Mouse (Mus musculus) naive thymus-derived CD4-positive, alpha-beta T cell, adult 5 months (primary cell): ENCODE results near the gene Hdac5. TPM values are rescaled to one million over a fixed set of nuclear protein-coding genes. Genes with fewer than 3 reads are reported as not detected.

ENCODE experiments used
- polyA plus RNA-seq: library from polyadenylated mRNA; unstranded; fragments of 100-300 nt; shearing (Covaris generic); gene quantifications from one replicate; pipeline ENCODE4 v1.2.1, GENCODE M21; 2017

Hdac5 gene
- polyA plus RNA-seq, result 77.9 TPM

GRCm38 (mm10) chr11:102230006-102230741, at the start of gene Hdac5:
Gene Hdac5 (minus strand): TSS chr11:102230166.

DNA sequence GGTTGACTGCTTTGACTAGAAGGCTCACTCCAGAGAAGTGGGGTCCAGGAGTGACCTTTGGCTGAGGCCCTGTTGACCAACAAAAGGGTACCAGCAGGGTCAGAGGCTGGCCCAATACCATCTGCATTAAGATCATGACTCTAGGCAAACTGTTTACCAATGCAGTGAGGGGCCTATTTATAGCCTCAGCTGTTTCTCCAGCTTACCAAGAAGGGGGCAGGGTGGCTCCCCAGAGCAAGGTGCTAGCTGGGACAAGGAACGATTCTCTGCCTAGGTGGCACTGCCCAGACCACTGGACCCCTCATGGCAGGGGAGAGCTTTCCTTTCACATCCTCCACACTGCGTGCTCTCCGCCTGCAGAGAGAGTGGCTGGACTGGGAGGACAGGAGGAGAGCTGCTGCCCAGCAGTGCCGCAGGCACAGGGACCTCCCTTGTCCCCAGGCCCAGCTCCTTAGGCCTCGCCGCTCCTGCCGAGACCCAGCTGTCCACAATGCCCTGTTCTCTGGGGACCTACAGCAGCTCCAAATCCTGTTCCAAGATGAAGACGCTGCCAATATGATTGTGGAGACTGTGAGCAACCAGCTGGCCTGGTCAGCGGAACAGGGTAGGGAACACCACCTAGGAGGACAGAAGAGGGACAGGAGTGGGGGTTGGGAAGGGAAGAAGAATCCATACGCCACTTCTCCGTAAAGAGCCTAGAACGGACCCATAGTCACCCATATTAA, 38.7 kb upstream of the Hdac5 start, which contains the start of gene Asb16:
TSS of gene Asb16 (plus strand) at position 224 of the 725 bp plus-strand sequence.

GRCm38 (mm10) chr11:102248630-102249230, 18.8 kb upstream of the Hdac5 start, which contains the start of gene BC030867:
Gene BC030867 (plus strand): TSS chr11:102248882.

DNA sequence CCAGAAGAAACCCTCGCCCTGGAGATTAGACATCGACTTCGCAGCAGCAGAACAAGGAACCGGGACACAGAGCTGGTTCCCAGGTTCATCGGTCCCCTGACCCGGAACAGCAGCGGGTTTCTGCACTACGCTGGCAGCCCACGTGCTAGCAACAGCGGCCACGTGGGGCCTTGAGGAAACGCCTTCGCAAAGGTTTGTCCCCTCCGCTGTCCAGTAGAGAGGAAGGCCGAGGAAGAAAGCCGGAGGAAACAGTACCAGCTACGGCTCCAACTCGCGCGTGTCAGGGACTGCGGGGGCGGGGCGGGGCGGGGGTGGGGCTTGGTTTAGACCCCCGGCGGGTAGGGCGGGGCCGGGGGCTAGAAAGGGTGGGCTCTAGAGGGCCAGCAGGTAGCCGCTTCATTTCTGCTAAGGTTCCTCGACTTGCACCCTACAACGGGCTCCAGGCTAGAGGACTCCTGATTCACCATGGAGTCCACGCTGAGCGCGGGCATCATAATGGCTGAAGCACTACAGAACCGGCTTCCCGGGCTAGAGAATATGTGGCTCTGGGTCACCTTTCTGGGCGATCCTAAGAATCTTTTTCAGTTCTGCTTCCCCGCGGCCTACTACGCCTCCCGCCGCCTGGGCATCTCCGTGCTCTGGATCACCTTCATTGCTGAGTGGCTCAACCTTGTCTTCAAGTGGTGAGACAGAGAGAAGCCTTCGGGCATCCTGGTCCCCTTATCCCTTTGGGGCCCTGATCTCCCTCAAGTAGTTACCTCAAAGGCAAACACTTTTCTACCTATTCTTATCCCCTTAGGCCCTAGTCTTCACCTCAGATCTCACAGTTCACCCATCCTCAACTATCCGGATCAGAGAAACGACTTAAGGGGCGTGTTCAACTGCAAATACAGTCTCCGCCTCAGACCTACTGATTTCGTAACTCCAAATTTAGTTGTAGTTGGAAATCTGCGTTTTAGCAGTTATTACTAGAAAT, 40.2 kb downstream of the Hdac5 start, which contains the start of gene G6pc3:
TSS of gene G6pc3 (plus strand) at position 160 of the 976 bp plus-strand sequence.

DNA sequence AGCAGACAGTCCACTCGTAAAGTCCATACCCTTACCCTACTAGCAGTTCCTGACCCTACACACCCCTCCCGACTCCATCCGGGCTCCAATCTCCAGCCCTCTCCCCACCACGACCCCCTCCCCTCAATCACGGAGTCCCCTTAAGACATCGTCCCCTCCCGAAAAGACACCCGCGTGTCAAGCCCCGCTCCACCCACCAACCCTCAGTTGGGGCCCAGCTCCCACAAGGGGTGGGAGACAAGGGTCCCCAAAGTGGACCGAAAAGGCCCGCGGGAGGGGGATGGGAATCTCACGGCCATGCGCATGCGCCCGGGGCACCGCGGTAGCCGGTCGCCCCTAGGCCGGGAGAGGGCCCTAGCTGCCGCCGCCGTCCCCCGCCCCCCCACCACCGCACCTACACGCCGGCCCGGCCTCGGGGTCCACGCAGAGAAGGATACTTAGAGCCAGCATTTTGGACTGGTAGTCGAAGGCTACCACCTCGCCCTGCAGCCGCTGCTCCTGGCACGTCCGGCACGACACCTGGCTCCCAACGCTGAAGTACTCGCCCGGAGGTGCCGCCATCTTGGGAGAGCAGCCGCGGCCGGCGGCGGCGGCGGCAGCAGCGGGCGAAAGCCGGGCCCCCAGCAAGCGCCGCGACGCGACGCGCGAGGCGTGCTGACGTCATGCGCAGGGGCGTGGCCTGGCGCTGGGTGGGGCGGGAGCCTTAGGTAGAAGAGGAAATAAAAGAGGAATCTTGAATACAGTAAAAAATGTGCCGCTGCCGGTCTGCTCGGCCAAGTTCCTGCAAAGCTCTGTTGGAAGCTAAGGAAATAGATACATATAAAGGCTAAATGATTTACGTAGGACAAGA, 45.1 kb downstream of the Hdac5 start, which contains the start of gene Lsm12:
TSS of gene Lsm12 (minus strand) at position 651 of the 850 bp plus-strand sequence.

DNA sequence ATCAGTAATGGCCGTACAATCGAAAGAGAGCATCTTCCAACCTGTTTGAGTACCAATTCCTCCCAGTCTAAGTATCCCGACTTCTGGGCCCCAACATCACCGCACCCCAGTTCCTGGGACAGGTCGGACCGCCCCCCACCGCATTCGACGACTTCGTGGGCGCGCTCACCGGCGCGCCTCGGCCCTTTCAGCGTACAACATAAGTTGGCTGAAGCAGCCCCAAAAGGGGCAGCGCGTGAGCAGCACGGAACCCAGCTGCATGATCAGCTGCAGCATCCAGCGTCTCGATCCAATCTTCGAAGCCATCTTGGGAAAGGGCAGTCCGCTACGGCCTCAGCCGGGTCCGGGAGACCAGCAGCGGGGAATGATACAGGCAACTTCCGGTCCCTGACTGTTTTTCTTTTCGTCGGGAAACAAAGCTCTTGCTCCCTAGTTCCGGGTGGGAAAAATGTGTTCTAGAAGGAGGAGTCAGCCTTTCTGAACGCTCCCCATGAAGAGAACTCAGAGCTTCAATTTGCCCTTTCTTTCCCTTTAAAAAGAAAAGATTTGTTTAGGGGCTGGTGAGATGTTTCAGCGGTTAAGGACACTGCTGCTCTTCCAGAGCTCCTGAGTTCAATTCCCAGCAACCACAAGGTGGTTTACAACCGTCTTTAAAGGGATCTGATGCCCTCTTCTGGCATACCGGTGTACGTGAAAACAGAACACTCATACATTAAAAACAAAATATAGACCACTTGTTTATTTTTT, 73.8 kb downstream of the Hdac5 start, which contains the start of gene Tmem101:
TSS of gene Tmem101 (minus strand) at position 366 of the 747 bp plus-strand sequence.

DNA sequence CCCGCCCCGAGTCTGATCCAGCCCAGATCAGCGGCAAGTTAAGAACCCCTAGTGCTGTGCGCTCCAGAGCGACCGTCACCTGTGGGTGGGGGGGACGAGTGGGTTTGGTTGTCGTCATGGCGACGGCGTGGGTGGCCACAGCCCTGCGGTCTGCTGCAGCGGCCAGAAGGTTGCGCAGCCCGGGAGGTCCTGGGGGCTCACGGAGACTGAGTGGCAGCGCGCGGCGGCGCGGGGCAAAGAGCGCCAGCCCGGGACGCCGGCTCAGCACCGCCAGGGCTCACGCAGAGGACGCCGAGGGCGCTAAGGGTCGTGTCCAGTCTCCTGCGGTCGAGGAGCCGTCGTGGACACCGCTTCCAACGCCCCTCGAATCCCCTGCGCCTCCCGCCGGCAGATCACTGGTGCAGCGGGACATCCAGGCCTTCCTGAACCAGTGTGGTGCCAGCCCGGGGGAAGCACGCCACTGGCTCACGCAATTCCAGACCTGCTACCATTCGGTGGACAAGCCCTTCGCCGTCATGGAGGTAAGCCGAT, 84.4 kb downstream of the Hdac5 start, which contains the start of gene Nags:
TSS of gene Nags (plus strand) at position 43 of the 531 bp plus-strand sequence.

Other genes starting within 250 kb of the Hdac5 start
- not detected for gene Cfap97d1, start 245.9 kb downstream of the Hdac5 start, polyA plus RNA-seq
- not detected for gene Dusp3, start 243.2 kb downstream of the Hdac5 start, polyA plus RNA-seq
- 0.12 TPM for gene Mpp3, start 201.7 kb downstream of the Hdac5 start, polyA plus RNA-seq
- not detected for gene Cd300lg, start 188.7 kb downstream of the Hdac5 start, polyA plus RNA-seq
- 0.80 TPM for gene Mpp2, start 141.7 kb downstream of the Hdac5 start, polyA plus RNA-seq
- not detected for gene Ppy, start 128.8 kb downstream of the Hdac5 start, polyA plus RNA-seq
- gene Pyy, start 122.3 kb downstream of the Hdac5 start, polyA plus RNA-seq, result not detected
- not detected for gene Nags, start 84.7 kb downstream of the Hdac5 start, polyA plus RNA-seq
- 3.7 TPM for gene Tmem101, start 73.8 kb downstream of the Hdac5 start, polyA plus RNA-seq
- gene Lsm12, start 44.9 kb downstream of the Hdac5 start, polyA plus RNA-seq, result 106 TPM
- 28.8 TPM for gene G6pc3, start 40.5 kb downstream of the Hdac5 start, polyA plus RNA-seq
- not detected for gene BC030867, start 18.7 kb upstream of the Hdac5 start, polyA plus RNA-seq
- gene Asb16, start 38.6 kb upstream of the Hdac5 start, polyA plus RNA-seq, result not detected
- gene Tmub2, start 54.8 kb upstream of the Hdac5 start, polyA plus RNA-seq, result 48.9 TPM
- 21.2 TPM for gene Atxn7l3, start 66.5 kb upstream of the Hdac5 start, polyA plus RNA-seq
- 118 TPM for gene Ubtf, start 89.6 kb upstream of the Hdac5 start, polyA plus RNA-seq
- not detected for gene Slc4a1, start 136.0 kb upstream of the Hdac5 start, polyA plus RNA-seq
- gene Rundc3a, start 163.2 kb upstream of the Hdac5 start, polyA plus RNA-seq, result 4.2 TPM
- gene Slc25a39, start 177.8 kb upstream of the Hdac5 start, polyA plus RNA-seq, result 46.0 TPM
- gene Grn, start 200.1 kb upstream of the Hdac5 start, polyA plus RNA-seq, result 11.8 TPM
- gene Fam171a2, start 217.5 kb upstream of the Hdac5 start, polyA plus RNA-seq, result not detected
- 2.0 TPM for gene Itga2b, start 240.0 kb upstream of the Hdac5 start, polyA plus RNA-seq